Mouse (Mus musculus): Measurements from ENCODE around the gene Zfp287. TPM values are rescaled to one million over a fixed set of nuclear protein-coding genes. Genes with fewer than 3 reads are reported as not detected.

The Zfp287 gene
- total and polyA plus RNA-seq, 3 experiments = 0.22 TPM; not detected in 2

GRCm38 (mm10) chr11:62746001-62746533 is 14.4 kb upstream of the Zfp287 start:
- DNase-seq (ENCODE audit: low spot score) = no peak
- Histone ChIP-seq H3K27me3 (ENCODE audit: insufficient read depth, low read length) (peaks cover 9% of the 10 kb centered on the region; the same call in 1 of the 2 replicates), H3K4me3 (ENCODE audit: low read depth, low read length) (no peak overlapping the region), H3K9me3 (replicated peaks) (no peaks in the 10 kb centered on the region), H3K4me1 (ENCODE audit: insufficient read depth, low read depth, low read length) (no peaks in the 10 kb centered on the region), H3K36me3 (replicated peaks) (no peaks in the 10 kb centered on the region)
- no peak for TF ChIP-seq POLR2AphosphoS5 (IDR thresholded peaks at IDR 0.05; ENCODE audit: insufficient replicate concordance, low read depth, low read length)
- no peak for TF ChIP-seq GATA1 (IDR thresholded peaks at IDR 0.05; ENCODE audit: borderline replicate concordance, low read length)
- no peak for TF ChIP-seq CTCF (IDR thresholded peaks at IDR 0.05; ENCODE audit: low read depth, low read length)
- no peak for TF ChIP-seq TAL1 (conservative IDR thresholded peaks at IDR 0.05; ENCODE audit: low read depth, low read length)
- no peak for TF ChIP-seq GATA2 (IDR thresholded peaks at IDR 0.05; ENCODE audit: borderline replicate concordance, low read depth, low read length)
- no peak for ATAC-seq (ENCODE audit: extremely low read depth, insufficient number of reproducible peaks, low FRiP score, poor library complexity, severe bottlenecking)

GRCm38 (mm10) chr11:62744103-62744502 is 12.4 kb upstream of the Zfp287 start:
- Histone ChIP-seq H3K4me1 (ENCODE audit: insufficient read depth, low read depth, low read length) (no peaks in the 10 kb centered on the region), H3K9me3 (replicated peaks) (no peaks in the 10 kb centered on the region), H3K27me3 (ENCODE audit: insufficient read depth, low read length) (peaks cover 9% of the 10 kb centered on the region; the same call in 1 of the 2 replicates), H3K36me3 (replicated peaks) (no peaks in the 10 kb centered on the region), H3K4me3 (ENCODE audit: low read depth, low read length) (no peak overlapping the region)
- TF ChIP-seq GATA1 (IDR thresholded peaks at IDR 0.05; ENCODE audit: borderline replicate concordance, low read length) (no peak), CTCF (IDR thresholded peaks at IDR 0.05; ENCODE audit: low read depth, low read length) (peak; percentile 87)
- DNase-seq (ENCODE audit: low spot score) = peak; percentile 48
- no peak for ATAC-seq (ENCODE audit: extremely low read depth, insufficient number of reproducible peaks, low FRiP score, poor library complexity, severe bottlenecking)

GRCm38 (mm10) chr11:62742261-62742957 is 10.7 kb upstream of the Zfp287 start:
- Histone ChIP-seq H3K4me3 (ENCODE audit: low read depth, low read length) (no peak overlapping the region), H3K9me3 (replicated peaks) (no peaks in the 10 kb centered on the region), H3K36me3 (replicated peaks) (no peaks in the 10 kb centered on the region), H3K27me3 (ENCODE audit: insufficient read depth, low read length) (peaks cover 5% of the 10 kb centered on the region; the same call in 1 of the 2 replicates), H3K4me1 (ENCODE audit: insufficient read depth, low read depth, low read length) (no peaks in the 10 kb centered on the region)
- TF ChIP-seq POLR2AphosphoS5 (IDR thresholded peaks at IDR 0.05; ENCODE audit: insufficient replicate concordance, low read depth, low read length) = no peak
- TF ChIP-seq TAL1 (conservative IDR thresholded peaks at IDR 0.05; ENCODE audit: low read depth, low read length) = no peak
- TF ChIP-seq GATA2 (IDR thresholded peaks at IDR 0.05; ENCODE audit: borderline replicate concordance, low read depth, low read length) = no peak
- TF ChIP-seq GATA1 (IDR thresholded peaks at IDR 0.05; ENCODE audit: borderline replicate concordance, low read length) = no peak
- TF ChIP-seq CTCF (IDR thresholded peaks at IDR 0.05; ENCODE audit: low read depth, low read length) = no peak
- DNase-seq (ENCODE audit: low spot score) (no peak), ATAC-seq (ENCODE audit: extremely low read depth, insufficient number of reproducible peaks, low FRiP score, poor library complexity, severe bottlenecking) (no peak)

- TF ChIP-seq POLR2AphosphoS5 (IDR thresholded peaks at IDR 0.05; ENCODE audit: insufficient replicate concordance, low read depth, low read length) = no peak
- no peak for TF ChIP-seq GATA2 (IDR thresholded peaks at IDR 0.05; ENCODE audit: borderline replicate concordance, low read depth, low read length)
- TF ChIP-seq TAL1 (conservative IDR thresholded peaks at IDR 0.05; ENCODE audit: low read depth, low read length) = no peak
- TF ChIP-seq CTCF (IDR thresholded peaks at IDR 0.05; ENCODE audit: low read depth, low read length) = no peak
- TF ChIP-seq GATA1 (IDR thresholded peaks at IDR 0.05; ENCODE audit: borderline replicate concordance, low read length) = no peak
- no peaks in the 10 kb centered on the region for H3K4me1 ChIP-seq (ENCODE audit: insufficient read depth, low read depth, low read length)
- no peaks in the 10 kb centered on the region for H3K9me3 ChIP-seq (replicated peaks)
- ATAC-seq (ENCODE audit: extremely low read depth, insufficient number of reproducible peaks, low FRiP score, poor library complexity, severe bottlenecking) = no peak
- peaks cover 3% of the 10 kb centered on the region; the same call in 1 of the 2 replicates for H3K27me3 ChIP-seq (ENCODE audit: insufficient read depth, low read length)
- no peak overlapping the region for H3K4me3 ChIP-seq (ENCODE audit: low read depth, low read length)
- no peaks in the 10 kb centered on the region for H3K36me3 ChIP-seq (replicated peaks)
- DNase-seq (ENCODE audit: low spot score) = no peak
Measured at GRCm38 (mm10) chr11:62741186-62741585, 9.5 kb upstream of the Zfp287 start.

- no peaks in the 10 kb centered on the region; the same call in 1 of the 2 replicates for H3K4me1 ChIP-seq (ENCODE audit: insufficient read depth, low read depth, low read length)
- TF ChIP-seq TAL1 (conservative IDR thresholded peaks at IDR 0.05; ENCODE audit: low read depth, low read length) = no peak
- no peak for TF ChIP-seq GATA1 (IDR thresholded peaks at IDR 0.05; ENCODE audit: borderline replicate concordance, low read length)
- no peak for TF ChIP-seq POLR2AphosphoS5 (IDR thresholded peaks at IDR 0.05; ENCODE audit: insufficient replicate concordance, low read depth, low read length)
- TF ChIP-seq CTCF (IDR thresholded peaks at IDR 0.05; ENCODE audit: low read depth, low read length) = no peak
- no peak for TF ChIP-seq GATA2 (IDR thresholded peaks at IDR 0.05; ENCODE audit: borderline replicate concordance, low read depth, low read length)
- H3K36me3 ChIP-seq (replicated peaks) = no peaks in the 10 kb centered on the region
- peaks cover 13% of the 10 kb centered on the region for H3K27me3 ChIP-seq (ENCODE audit: insufficient read depth, low read length)
- H3K9me3 ChIP-seq (replicated peaks) = no peaks in the 10 kb centered on the region
- no peak for DNase-seq (ENCODE audit: low spot score)
- no peak overlapping the region for H3K4me3 ChIP-seq (ENCODE audit: low read depth, low read length)
- ATAC-seq (ENCODE audit: extremely low read depth, insufficient number of reproducible peaks, low FRiP score, poor library complexity, severe bottlenecking) = no peak
Measured at GRCm38 (mm10) chr11:62732665-62733064, 960 bp upstream of the Zfp287 start.

- ATAC-seq (ENCODE audit: extremely low read depth, insufficient number of reproducible peaks, low FRiP score, poor library complexity, severe bottlenecking) (no peak), DNase-seq (ENCODE audit: low spot score) (no peak)
- no peak overlapping the region for H3K4me3 ChIP-seq (ENCODE audit: low read depth, low read length)
- no peak for TF ChIP-seq GATA2 (IDR thresholded peaks at IDR 0.05; ENCODE audit: borderline replicate concordance, low read depth, low read length)
- TF ChIP-seq CTCF (IDR thresholded peaks at IDR 0.05; ENCODE audit: low read depth, low read length) = no peak
- TF ChIP-seq GATA1 (IDR thresholded peaks at IDR 0.05; ENCODE audit: borderline replicate concordance, low read length) = no peak
- no peak for TF ChIP-seq POLR2AphosphoS5 (IDR thresholded peaks at IDR 0.05; ENCODE audit: insufficient replicate concordance, low read depth, low read length)
- no peaks in the 10 kb centered on the region for H3K36me3 ChIP-seq (replicated peaks)
- H3K27me3 ChIP-seq (ENCODE audit: insufficient read depth, low read length) = peaks cover 13% of the 10 kb centered on the region
- H3K9me3 ChIP-seq (replicated peaks) = no peaks in the 10 kb centered on the region
- H3K4me1 ChIP-seq (ENCODE audit: insufficient read depth, low read depth, low read length) = no peaks in the 10 kb centered on the region; the same call in 1 of the 2 replicates
Measured at GRCm38 (mm10) chr11:62732022-62732387, 300 bp upstream of the Zfp287 start.
